ENCODE assay signal across 7 mouse cellular contexts in the genomic region with DNA sequence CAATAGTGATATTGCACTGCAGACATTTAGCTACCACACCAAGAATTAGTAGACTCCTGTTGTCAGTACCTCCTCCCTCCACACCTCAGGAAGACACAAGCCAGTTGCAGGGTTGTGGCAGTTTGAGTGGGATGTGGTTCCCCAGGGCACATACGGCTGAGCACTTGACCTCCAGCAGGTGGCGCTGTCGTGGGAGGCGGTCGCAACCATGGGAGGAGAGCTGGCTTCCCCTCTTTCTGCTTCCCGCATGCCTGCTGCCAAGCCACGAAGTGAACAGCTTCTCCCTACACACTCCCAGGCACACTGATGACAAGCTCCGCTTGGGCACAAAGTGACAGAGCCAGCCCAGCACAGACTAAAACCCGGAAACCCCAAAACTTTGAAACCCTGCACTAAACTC.
DNase-seq lines count a peak whose midpoint lies in the region; ATAC-seq and TF ChIP-seq lines count a peak whose summit lies in the region.

No protein-coding gene starts in this region.

- TF ChIP-seq CTCF in cerebellum, adult 2 months (IDR thresholded peaks at IDR 0.05; ENCODE audit: borderline replicate concordance, insufficient read depth, low read depth, low read length): peak; percentile 71

- no peaks in the 10 kb centered on the region for H3K36me3 ChIP-seq in hindbrain, embryonic 13.5 days
- no peaks in the 10 kb centered on the region for H3K36me3 ChIP-seq in megakaryocyte, embryonic 14.5 days (replicated peaks; ENCODE audit: low read length)

- no peak for TF ChIP-seq POLR2A in cerebellum, adult 2 months (IDR thresholded peaks at IDR 0.05; ENCODE audit: borderline replicate concordance, insufficient read depth, low read length)

- no peaks in the 10 kb centered on the region for H3K27me3 ChIP-seq in cerebellum, adult 2 months (ENCODE audit: control insufficient read depth, insufficient read depth, low read length)
- H3K27me3 ChIP-seq in hindbrain, embryonic 13.5 days: no peaks in the 10 kb centered on the region
- no peaks in the 10 kb centered on the region for H3K27me3 ChIP-seq in megakaryocyte, embryonic 14.5 days (replicated peaks)

- peak; percentile 74 for ATAC-seq in frontal cortex, adult (ENCODE audit: low TSS enrichment)
- ATAC-seq in hindbrain, embryonic 13.5 days (ENCODE audit: low FRiP score): peak; percentile 36; the same call in 1 of the 2 replicates

- no peak overlapping the region for H3K27ac ChIP-seq in cerebellum, adult 2 months (ENCODE audit: insufficient read depth, low read length)
- peak overlapping the region; percentile 26; the same call in 1 of the 2 replicates for H3K27ac ChIP-seq in hindbrain, embryonic 13.5 days

- peak; percentile 3 for DNase-seq in adipocyte (ENCODE audit: low spot score)
- DNase-seq in cerebellum, adult 2 months: peak; percentile 30 to 40
- peak; percentile 38 to 41 for DNase-seq in layer of hippocampus, postnatal 36 days
- peak; percentile 28 for DNase-seq in skeletal muscle tissue, adult 2 months (ENCODE audit: low read depth, low spot score)

- peaks cover 7% of the 10 kb centered on the region for H3K9me3 ChIP-seq in hindbrain, embryonic 13.5 days
- H3K9me3 ChIP-seq in megakaryocyte, embryonic 14.5 days: peaks cover 22% of the 10 kb centered on the region

- H3K4me2 ChIP-seq in hindbrain, embryonic 13.5 days: 0 out of 2 replicates have a peak overlapping the region, but pooled peaks have one; percentile 15

- H3K4me3 ChIP-seq in cerebellum, adult 2 months (replicated peaks; ENCODE audit: insufficient read depth, low read depth, low read length): no peak overlapping the region
- no peak overlapping the region for H3K4me3 ChIP-seq in hindbrain, embryonic 13.5 days
- peak overlapping the region; percentile 48 for H3K4me3 ChIP-seq in megakaryocyte, embryonic 14.5 days (replicated peaks)

- 32% methylated on average over 9 of the region's 9 CpGs for WGBS in cerebellum, adult 2 months
- WGBS in hindbrain, embryonic 13.5 days: 21% methylated on average over 9 of the region's 9 CpGs

- H3K9ac ChIP-seq in hindbrain, embryonic 13.5 days: no peak overlapping the region

- peaks cover 5% of the 10 kb centered on the region; the same call in 1 of the 2 replicates for H3K4me1 ChIP-seq in cerebellum, adult 2 months (ENCODE audit: control insufficient read depth, insufficient read depth, low read length)
- H3K4me1 ChIP-seq in hindbrain, embryonic 13.5 days (replicated peaks): peaks cover 4% of the 10 kb centered on the region; the same call in 1 of the 2 replicates
- H3K4me1 ChIP-seq in megakaryocyte, embryonic 14.5 days: 0 out of 2 replicates have a peak, but pooled peaks cover 2% of the 10 kb centered on the region
